Mouse (Mus musculus): Measurements from ENCODE around the gene Olfr297.

Olfr297 gene

GRCm38 (mm10) chr7:86519668-86520067 is at the start of gene Olfr297:
Gene Olfr297, plus strand, starts transcription at chr7:86519968.
- in situ Hi-C loops (cut with MboI, MseI), result no loop called here

- in situ Hi-C loops (cut with MboI, MseI), result no loop called here
These were observed 27.4 kb upstream of the Olfr297 start, which contains the start of gene Olfr298 for GRCm38 (mm10) chr7:86492384-86492783. Gene Olfr298, minus strand, starts transcription at chr7:86492484.

Data from T-helper 2 cell (primary cell).